Mouse (Mus musculus) limb, embryonic 12.5 days (tissue): ENCODE data around the gene Ptpn11. TPM values are rescaled to one million over a fixed set of nuclear protein-coding genes. Genes with fewer than 3 reads are reported as not detected.
"Not testable (repeated sequence)": the region's sequence is repeated elsewhere in the genome, so short reads cannot be mapped to it uniquely, and the experiment has no call there.

Source experiments
- ATAC-seq: fragments of 200-750 bp; cut with Nextera tagmentation; 2 replicates; pipeline ENCODE4 v1.8.0; 2017; ENCODE audit warnings: low read depth, moderate TSS enrichment; ENCODE audit not compliant: insufficient number of reproducible peaks, insufficient read depth, low FRiP score, low TSS enrichment
- H3K27ac ChIP-seq: fragments of 300-500 bp; sonication (generic); 2 replicates; pipeline ENCODE4 v1.5.1; 2016; ENCODE audit warnings: mild to moderate bottlenecking, moderate library complexity
- H3K27me3 ChIP-seq: fragments of 300-500 bp; sonication (generic); 2 replicates; pipeline ENCODE4 v1.6.1; 2016; ENCODE audit warnings: mild to moderate bottlenecking, moderate library complexity
- H3K36me3 ChIP-seq: fragments of 300-500 bp; sonication (generic); 2 replicates; pipeline ENCODE4 v1.6.1; 2016; ENCODE audit warnings: mild to moderate bottlenecking, moderate library complexity
- H3K4me1 ChIP-seq: fragments of 300-500 bp; sonication (generic); replicated peaks from 2 replicates; pipeline ENCODE4 v1.6.1; 2016
- H3K4me2 ChIP-seq: fragments of 300-500 bp; sonication (generic); 2 replicates; pipeline ENCODE4 v1.6.1; 2016; ENCODE audit warnings: mild to moderate bottlenecking, moderate library complexity
- H3K4me3 ChIP-seq: fragments of 300-500 bp; sonication (generic); replicated peaks from 2 replicates; pipeline ENCODE4 v1.5.1; 2016; ENCODE audit warnings: mild to moderate bottlenecking
- H3K9ac ChIP-seq: fragments of 300-500 bp; sonication (generic); replicated peaks from 2 replicates; pipeline ENCODE4 v1.6.1; 2016; ENCODE audit warnings: mild to moderate bottlenecking, moderate library complexity
- H3K9me3 ChIP-seq: fragments of 300-500 bp; sonication (generic); 2 replicates; pipeline ENCODE4 v1.6.1; 2016; ENCODE audit warnings: mild to moderate bottlenecking, moderate library complexity
- WGBS: fragments of 180-500 bp; shearing (Covaris S2); methylation state at CpG from one replicate; pipeline ENCODE4 v1.1.7; 2016; 5-methylcytosine and 5-hydroxymethylcytosine counted together
- polyA plus RNA-seq: library from polyadenylated mRNA; unstranded; fragments of >200 nt; fragmentation: Nextera tagmentation; extraction: Ambion mirVana; gene quantifications from 2 replicates; pipeline ENCODE4 v1.2.1, GENCODE M21; 2016

Gene Ptpn11
- polyA plus RNA-seq, 1 experiment from 2014 or later = 23.8 TPM

GRCm38 (mm10) chr5:121212108-121212507 is 20.9 kb upstream of the Ptpn11 start:
- peaks cover 60% of the 10 kb centered on the region for H3K36me3 ChIP-seq
- 88% methylated on average over 6 of the region's 6 CpGs for WGBS
- H3K9me3 ChIP-seq = no peaks in the 10 kb centered on the region
- H3K4me2 ChIP-seq = no peak overlapping the region
- no peak for ATAC-seq
- no peak overlapping the region for H3K27ac ChIP-seq
- no peak overlapping the region for H3K4me3 ChIP-seq
- peaks cover 4% of the 10 kb centered on the region; the same call in 1 of the 2 replicates for H3K4me1 ChIP-seq
- no peak overlapping the region for H3K9ac ChIP-seq
- H3K27me3 ChIP-seq = no peaks in the 10 kb centered on the region

DNA sequence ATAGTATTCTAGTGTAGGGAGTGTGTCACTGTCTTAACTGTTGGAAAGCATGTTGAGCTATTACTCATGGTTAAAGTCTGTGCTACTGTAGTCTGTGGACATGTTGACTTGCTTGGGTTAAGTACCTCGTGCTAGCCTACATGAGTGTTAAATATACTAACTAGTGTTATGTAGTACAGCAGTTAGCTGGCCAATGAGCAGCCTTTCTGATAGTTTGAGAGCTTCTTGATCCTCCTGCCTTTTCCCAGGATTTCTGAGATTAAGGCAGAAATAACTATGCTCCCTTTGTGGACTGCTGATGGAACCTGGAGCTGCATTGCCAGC is 19.4 kb upstream of the Ptpn11 start:
- WGBS = 77% methylated on average over 1 of the region's 1 CpGs

DNA sequence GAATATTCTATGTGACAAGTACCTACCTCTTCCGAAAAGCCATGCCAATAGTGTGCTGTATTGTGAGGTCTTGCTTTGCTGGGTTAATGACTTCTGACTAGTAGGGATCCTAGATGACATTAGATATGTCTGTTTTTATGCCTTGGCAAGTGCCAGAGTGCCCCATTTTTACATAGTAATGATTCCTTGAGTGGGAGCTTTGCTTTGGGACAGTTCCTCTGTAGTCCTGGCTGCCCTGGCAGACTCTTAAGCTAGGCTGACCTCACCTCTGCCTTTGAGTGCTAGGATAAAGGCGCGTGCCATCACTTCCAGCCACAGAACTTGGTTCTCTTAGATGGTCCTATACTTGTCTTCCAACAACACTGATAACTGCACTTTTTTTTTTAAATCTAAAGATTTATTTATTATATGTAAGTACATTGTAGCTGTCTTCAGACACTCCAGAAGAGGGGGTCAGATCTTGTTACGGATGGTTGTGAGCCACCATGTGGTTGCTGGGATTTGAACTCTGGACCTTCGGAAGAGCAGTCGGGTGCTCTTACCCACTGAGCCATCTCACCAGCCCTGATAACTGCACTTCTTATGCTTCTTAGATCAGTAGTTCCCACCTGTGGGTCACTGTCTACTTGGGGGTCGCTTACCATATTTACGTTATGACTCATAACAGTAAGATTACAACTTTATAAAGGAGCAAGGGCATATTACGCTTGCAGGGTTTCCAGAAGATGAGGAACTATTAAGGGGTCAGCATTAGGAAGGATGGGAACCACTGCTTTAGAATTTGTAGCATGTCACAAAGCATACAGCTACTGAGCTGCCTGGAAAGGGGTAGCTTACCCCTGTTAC is 18.8 kb upstream of the Ptpn11 start:
- no peak for ATAC-seq
- no peak overlapping the region for H3K27ac ChIP-seq
- WGBS = 92% methylated on average over 9 of the region's 9 CpGs
- H3K4me1 ChIP-seq = peaks cover 21% of the 10 kb centered on the region
- no peak overlapping the region for H3K4me2 ChIP-seq
- no peak overlapping the region for H3K4me3 ChIP-seq
- H3K36me3 ChIP-seq = peaks cover 76% of the 10 kb centered on the region
- H3K9ac ChIP-seq = no peak overlapping the region
- no peaks in the 10 kb centered on the region for H3K27me3 ChIP-seq
- H3K9me3 ChIP-seq = no peaks in the 10 kb centered on the region

More for the DNA sequence above, 19.4 kb upstream of the Ptpn11 start:
- H3K4me3 ChIP-seq = no peak overlapping the region
- H3K27me3 ChIP-seq = no peaks in the 10 kb centered on the region
- ATAC-seq = no peak
- H3K36me3 ChIP-seq = peaks cover 75% of the 10 kb centered on the region
- peaks cover 20% of the 10 kb centered on the region for H3K4me1 ChIP-seq
- no peak overlapping the region for H3K4me2 ChIP-seq
- no peaks in the 10 kb centered on the region for H3K9me3 ChIP-seq
- no peak overlapping the region for H3K27ac ChIP-seq
- H3K9ac ChIP-seq = no peak overlapping the region

DNA sequence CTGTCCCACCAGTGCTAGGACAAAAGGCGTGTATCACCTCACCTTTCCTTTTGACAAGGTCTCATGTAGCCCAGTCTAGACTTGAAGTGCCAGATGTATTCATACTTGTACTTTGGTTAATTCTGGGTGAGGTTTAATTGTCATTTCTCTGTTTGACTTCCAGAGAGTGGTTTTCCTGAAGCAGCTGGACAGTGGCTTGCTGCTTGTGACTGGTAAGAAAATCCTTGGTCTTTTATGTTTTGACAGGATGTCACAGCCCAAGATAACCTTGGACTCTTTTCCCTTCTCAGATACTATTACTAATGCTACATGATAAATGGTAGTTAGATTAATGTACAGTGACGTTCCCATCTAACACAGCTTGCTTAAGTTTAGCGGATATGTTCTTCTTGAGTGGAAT is 15.8 kb upstream of the Ptpn11 start:
- Histone ChIP-seq H3K9ac (0 out of 2 replicates have a peak overlapping the region, but pooled peaks have one; percentile 99), H3K9me3 (no peaks in the 10 kb centered on the region), H3K4me3 (no peak overlapping the region), H3K27ac (no peak overlapping the region), H3K4me1 (peaks cover 21% of the 10 kb centered on the region), H3K36me3 (peaks cover 65% of the 10 kb centered on the region), H3K4me2 (peak overlapping the region; percentile 65; the same call in 1 of the 2 replicates), H3K27me3 (no peaks in the 10 kb centered on the region)
- WGBS = 89% methylated on average over 3 of the region's 3 CpGs
- ATAC-seq = no peak

GRCm38 (mm10) chr5:121206540-121206939 is 15.3 kb upstream of the Ptpn11 start:
- H3K4me1 ChIP-seq = peaks cover 21% of the 10 kb centered on the region
- no peaks in the 10 kb centered on the region for H3K27me3 ChIP-seq
- no peak for ATAC-seq
- peaks cover 61% of the 10 kb centered on the region for H3K36me3 ChIP-seq
- peak overlapping the region; percentile 99 for H3K9ac ChIP-seq
- no peak overlapping the region for H3K27ac ChIP-seq
- peak overlapping the region; percentile 65 for H3K4me2 ChIP-seq
- H3K4me3 ChIP-seq = peak overlapping the region; percentile 96
- no peaks in the 10 kb centered on the region for H3K9me3 ChIP-seq
- WGBS = 83% methylated on average over 9 of the region's 9 CpGs

GRCm38 (mm10) chr5:121205537-121206130 is 14.4 kb upstream of the Ptpn11 start:
- WGBS = 73% methylated on average over 8 of the region's 10 CpGs
- Histone ChIP-seq H3K36me3 (peaks cover 52% of the 10 kb centered on the region), H3K4me1 (peaks cover 21% of the 10 kb centered on the region), H3K9ac (peak overlapping the region; percentile 99), H3K4me3 (peak overlapping the region; percentile 96), H3K4me2 (peak overlapping the region; percentile 65)
- not testable (repeated sequence) for H3K27me3 ChIP-seq, H3K27ac ChIP-seq, ATAC-seq, H3K9me3 ChIP-seq

- Histone ChIP-seq H3K9me3 (no peaks in the 10 kb centered on the region), H3K9ac (peak within 1 kb of the TSS; percentile 99), H3K27me3 (no peaks in the 10 kb centered on the region), H3K4me1 (peaks cover 21% of the 10 kb centered on the region), H3K4me3 (peak within 1 kb of the TSS; percentile 96), H3K4me2 (peak within 1 kb of the TSS; percentile 65), H3K36me3 (peaks cover 40% of the 10 kb centered on the region), H3K27ac (peak within 1 kb of the TSS; percentile 85)
- WGBS = 2% methylated on average over 52 of the region's 52 CpGs
- ATAC-seq = peak; percentile 89
These were observed 13.2 kb upstream of the Ptpn11 start, which contains the start of gene Rpl6 for GRCm38 (mm10) chr5:121204132-121205089. Gene Rpl6 (plus strand): TSS chr5:121204481.

- Histone ChIP-seq H3K27ac (no peak overlapping the region), H3K27me3 (no peaks in the 10 kb centered on the region), H3K4me3 (no peak overlapping the region), H3K9me3 (no peaks in the 10 kb centered on the region), H3K4me1 (peaks cover 19% of the 10 kb centered on the region), H3K4me2 (no peak overlapping the region), H3K9ac (no peak overlapping the region), H3K36me3 (peaks cover 20% of the 10 kb centered on the region)
- 68% methylated on average over 1 of the region's 1 CpGs for WGBS
- ATAC-seq = no peak
These were observed 11.3 kb upstream of the Ptpn11 start for GRCm38 (mm10) chr5:121202467-121202866.

- Histone ChIP-seq H3K9me3 (no peaks in the 10 kb centered on the region), H3K27me3 (no peaks in the 10 kb centered on the region), H3K27ac (no peak overlapping the region), H3K4me3 (no peak overlapping the region), H3K4me1 (peaks cover 14% of the 10 kb centered on the region), H3K4me2 (no peak overlapping the region), H3K36me3 (peaks cover 13% of the 10 kb centered on the region), H3K9ac (no peak overlapping the region)
- 54% methylated on average over 3 of the region's 3 CpGs for WGBS
- no peak for ATAC-seq
These were observed 10.5 kb upstream of the Ptpn11 start for GRCm38 (mm10) chr5:121201739-121202138.

GRCm38 (mm10) chr5:121198376-121198775 is 7.2 kb upstream of the Ptpn11 start:
- H3K27me3 ChIP-seq = no peaks in the 10 kb centered on the region
- no peaks in the 10 kb centered on the region for H3K9me3 ChIP-seq
- no peak overlapping the region for H3K9ac ChIP-seq
- ATAC-seq = no peak
- H3K27ac ChIP-seq = no peak overlapping the region
- H3K4me3 ChIP-seq = no peak overlapping the region
- no peak overlapping the region for H3K4me2 ChIP-seq
- WGBS = 82% methylated on average over 5 of the region's 5 CpGs
- H3K36me3 ChIP-seq = no peaks in the 10 kb centered on the region
- no peaks in the 10 kb centered on the region for H3K4me1 ChIP-seq

GRCm38 (mm10) chr5:121197337-121197736 is 6.1 kb upstream of the Ptpn11 start:
- H3K36me3 ChIP-seq = no peaks in the 10 kb centered on the region
- no peak overlapping the region for H3K9ac ChIP-seq
- H3K27ac ChIP-seq = no peak overlapping the region
- H3K4me1 ChIP-seq = no peaks in the 10 kb centered on the region
- no peaks in the 10 kb centered on the region for H3K27me3 ChIP-seq
- no peaks in the 10 kb centered on the region for H3K9me3 ChIP-seq
- WGBS = 96% methylated on average over 2 of the region's 2 CpGs
- H3K4me3 ChIP-seq = no peak overlapping the region
- no peak for ATAC-seq
- no peak overlapping the region for H3K4me2 ChIP-seq
